Mouse (Mus musculus) forebrain, embryonic 12.5 days (tissue): ENCODE results near the gene Fadd. TPM values are rescaled to one million over a fixed set of nuclear protein-coding genes. Genes with fewer than 3 reads are reported as not detected.

Experiments used
- ATAC-seq: fragments of 200-750 bp; cut with Nextera tagmentation; 2 replicates; pipeline ENCODE4 v1.8.0; 2017; ENCODE audit warnings: moderate TSS enrichment; ENCODE audit not compliant: low FRiP score
- H3K27ac ChIP-seq: fragments of 300-500 bp; sonication (generic); 2 replicates; pipeline ENCODE4 v1.5.1; 2016; ENCODE audit warnings: mild to moderate bottlenecking
- H3K27me3 ChIP-seq: fragments of 300-500 bp; sonication (generic); 2 replicates; pipeline ENCODE4 v1.6.1; 2016; ENCODE audit warnings: mild to moderate bottlenecking
- H3K36me3 ChIP-seq: fragments of 300-500 bp; sonication (generic); replicated peaks from 2 replicates; pipeline ENCODE4 v1.6.1; 2016; ENCODE audit warnings: mild to moderate bottlenecking
- H3K4me1 ChIP-seq: fragments of 300-500 bp; sonication (generic); 2 replicates; pipeline ENCODE4 v1.6.1; 2016
- H3K4me2 ChIP-seq: fragments of 300-500 bp; sonication (generic); 2 replicates; pipeline ENCODE4 v1.6.1; 2016; ENCODE audit warnings: mild to moderate bottlenecking, moderate library complexity
- H3K4me3 ChIP-seq: fragments of 300-500 bp; sonication (generic); replicated peaks from 2 replicates; pipeline ENCODE4 v1.5.1; 2016; ENCODE audit warnings: mild to moderate bottlenecking
- H3K9ac ChIP-seq: fragments of 300-500 bp; sonication (generic); 2 replicates; pipeline ENCODE4 v1.6.1; 2016; ENCODE audit warnings: mild to moderate bottlenecking
- H3K9me3 ChIP-seq: fragments of 300-500 bp; sonication (generic); 2 replicates; pipeline ENCODE4 v1.6.1; 2016
- WGBS: fragments of 180-500 bp; shearing (Covaris S2); methylation state at CpG from one replicate; pipeline ENCODE4 v1.1.7; 2016; 5-methylcytosine and 5-hydroxymethylcytosine counted together
- polyA plus RNA-seq: library from polyadenylated mRNA; unstranded; fragments of >200 nt; fragmentation: Nextera tagmentation; extraction: Ambion mirVana; gene quantifications from 2 replicates; pipeline ENCODE4 v1.2.1, GENCODE M21; 2016

The Fadd gene
- polyA plus RNA-seq, 1 experiment from 2014 or later, result 8.7 TPM

DNA sequence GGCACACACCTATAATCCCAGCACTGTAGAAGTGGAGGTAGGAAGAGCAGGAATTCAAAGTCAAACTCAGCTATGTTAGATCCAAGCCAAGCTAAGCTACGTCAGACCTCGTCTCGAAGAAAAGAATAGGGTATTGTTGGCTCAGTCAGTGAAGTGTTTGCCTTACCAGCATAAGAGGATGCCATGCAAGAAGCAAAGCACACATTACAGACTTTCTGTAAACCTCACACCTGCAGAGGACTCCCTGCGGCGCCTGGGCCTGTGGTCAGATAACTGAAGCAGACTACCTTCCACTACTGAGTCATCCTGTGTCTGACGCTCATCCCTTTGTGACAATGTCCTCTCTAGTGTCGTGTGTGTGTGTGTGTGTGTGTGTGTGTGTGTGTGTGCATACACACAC, 27.3 kb upstream of the Fadd start:
- no peak overlapping the region for H3K4me3 ChIP-seq
- ATAC-seq, result no peak
- H3K27me3 ChIP-seq, result 0 out of 2 replicates have a peak, but pooled peaks cover 4% of the 10 kb centered on the region
- no peak overlapping the region for H3K9ac ChIP-seq
- 87% methylated on average over 7 of the region's 7 CpGs for WGBS
- H3K27ac ChIP-seq, result no peak overlapping the region
- H3K36me3 ChIP-seq, result peaks cover 12% of the 10 kb centered on the region
- H3K4me1 ChIP-seq, result no peaks in the 10 kb centered on the region
- no peaks in the 10 kb centered on the region for H3K9me3 ChIP-seq
- no peak overlapping the region for H3K4me2 ChIP-seq

DNA sequence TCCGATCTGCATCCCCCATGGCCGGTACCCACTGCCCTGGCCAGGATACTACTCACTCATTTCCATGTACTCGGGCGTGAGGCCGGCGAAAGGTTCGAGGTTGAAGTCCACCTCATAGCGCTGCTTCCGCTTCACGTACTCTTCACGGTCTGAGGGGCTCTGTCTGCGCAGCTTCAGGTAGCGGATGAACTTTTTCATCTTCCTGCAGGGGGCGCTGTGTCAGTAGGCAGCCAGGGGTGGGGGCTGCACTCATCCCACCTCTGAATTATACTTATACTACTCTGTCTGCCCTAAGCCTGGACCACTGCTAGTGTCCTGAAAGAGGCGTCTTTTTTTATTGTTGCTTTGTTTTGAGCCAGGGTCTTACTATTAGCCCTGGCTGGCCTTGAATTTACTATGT, 25.6 kb upstream of the Fadd start:
- WGBS, result 91% methylated on average over 15 of the region's 15 CpGs
- H3K27me3 ChIP-seq, result 0 out of 2 replicates have a peak, but pooled peaks cover 4% of the 10 kb centered on the region
- no peak for ATAC-seq
- H3K27ac ChIP-seq, result no peak overlapping the region
- no peak overlapping the region for H3K4me2 ChIP-seq
- H3K4me3 ChIP-seq, result no peak overlapping the region
- no peaks in the 10 kb centered on the region for H3K4me1 ChIP-seq
- peaks cover 13% of the 10 kb centered on the region for H3K36me3 ChIP-seq
- no peak overlapping the region for H3K9ac ChIP-seq
- no peaks in the 10 kb centered on the region for H3K9me3 ChIP-seq

DNA sequence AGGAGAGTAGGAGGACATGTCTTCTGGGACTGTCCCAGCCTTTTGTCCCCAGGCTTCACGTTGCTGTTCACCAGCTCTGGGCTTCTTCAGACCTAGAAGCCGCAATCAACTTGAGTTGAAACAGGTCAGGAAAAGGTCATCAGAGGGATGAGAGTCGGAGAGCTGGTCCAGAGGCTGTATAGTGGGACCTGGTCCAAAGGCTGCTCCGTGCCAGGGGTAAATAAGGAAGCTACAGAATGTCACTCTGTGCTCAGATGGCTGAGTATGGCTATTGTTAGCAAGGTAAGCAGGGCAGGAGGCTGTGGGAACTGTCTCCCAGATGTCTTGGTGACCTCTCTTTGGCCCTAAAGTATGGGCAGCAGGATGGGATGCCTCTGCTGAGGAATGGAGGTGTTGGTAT, 22.5 kb upstream of the Fadd start:
- 85% methylated on average over 4 of the region's 4 CpGs for WGBS
- peaks cover 25% of the 10 kb centered on the region for H3K36me3 ChIP-seq
- H3K27ac ChIP-seq, result no peak overlapping the region
- H3K4me1 ChIP-seq, result peaks cover 8% of the 10 kb centered on the region
- no peak overlapping the region for H3K4me3 ChIP-seq
- no peak overlapping the region for H3K4me2 ChIP-seq
- H3K27me3 ChIP-seq, result 0 out of 2 replicates have a peak, but pooled peaks cover 4% of the 10 kb centered on the region
- no peak overlapping the region for H3K9ac ChIP-seq
- ATAC-seq, result no peak
- H3K9me3 ChIP-seq, result no peaks in the 10 kb centered on the region

DNA sequence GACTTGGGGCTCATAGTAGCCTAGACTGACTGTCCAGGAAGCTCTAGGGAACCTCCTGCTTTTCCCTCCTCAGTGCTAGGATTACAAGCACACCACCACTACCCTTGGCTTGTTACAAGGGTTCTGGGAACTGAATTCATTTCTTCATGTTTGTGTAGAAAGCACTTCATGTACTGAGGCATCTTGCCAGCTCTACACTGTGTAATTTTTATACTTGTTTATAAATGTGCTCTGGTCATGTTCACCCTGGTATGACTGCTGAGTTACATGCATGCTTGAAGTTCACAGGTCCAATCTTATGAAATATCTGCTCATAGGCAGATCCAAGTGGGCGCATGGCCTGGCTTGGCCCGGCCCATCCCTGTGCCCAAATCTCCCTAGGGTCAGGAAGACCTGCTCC, 22.0 kb upstream of the Fadd start:
- Histone ChIP-seq H3K27ac (no peak overlapping the region), H3K9ac (no peak overlapping the region), H3K4me1 (peaks cover 8% of the 10 kb centered on the region), H3K27me3 (0 out of 2 replicates have a peak, but pooled peaks cover 4% of the 10 kb centered on the region), H3K4me2 (no peak overlapping the region), H3K4me3 (no peak overlapping the region), H3K9me3 (no peaks in the 10 kb centered on the region), H3K36me3 (peaks cover 25% of the 10 kb centered on the region)
- ATAC-seq, result no peak
- 98% methylated on average over 2 of the region's 2 CpGs for WGBS

DNA sequence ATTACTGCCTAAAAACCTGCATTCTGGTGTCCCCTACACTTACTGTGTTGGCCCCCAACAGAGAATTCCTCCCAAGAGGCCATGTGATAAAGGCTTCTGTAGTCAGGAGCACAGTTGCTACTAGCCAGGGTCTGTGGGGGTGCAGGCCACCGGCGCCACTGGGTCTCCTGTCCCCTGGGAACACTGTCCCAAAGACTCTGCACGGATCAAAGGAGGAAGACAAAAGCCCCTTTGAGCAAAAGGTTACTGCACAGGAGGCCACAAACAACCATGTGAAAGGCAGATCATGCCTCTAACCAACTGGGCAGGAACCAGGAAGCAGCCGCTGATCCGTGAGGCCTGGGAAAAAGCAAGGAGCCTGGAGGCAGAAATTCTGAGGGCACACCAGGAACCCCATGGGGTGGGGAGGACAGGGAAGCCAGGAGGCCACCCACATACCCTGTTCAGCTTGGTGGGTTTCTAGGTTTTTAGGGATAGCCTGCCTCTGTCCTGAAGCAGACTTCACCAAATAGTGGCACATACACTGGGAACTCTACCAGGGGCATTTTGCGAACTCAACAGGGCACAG, 18.2 kb upstream of the Fadd start:
- ATAC-seq, result no peak
- Histone ChIP-seq H3K27me3 (peaks cover 7% of the 10 kb centered on the region; the same call in 1 of the 2 replicates), H3K9me3 (no peaks in the 10 kb centered on the region), H3K36me3 (peaks cover 24% of the 10 kb centered on the region), H3K9ac (no peak overlapping the region), H3K4me1 (peaks cover 8% of the 10 kb centered on the region), H3K4me2 (no peak overlapping the region), H3K4me3 (no peak overlapping the region), H3K27ac (no peak overlapping the region)
- 21% methylated on average over 6 of the region's 6 CpGs for WGBS

DNA sequence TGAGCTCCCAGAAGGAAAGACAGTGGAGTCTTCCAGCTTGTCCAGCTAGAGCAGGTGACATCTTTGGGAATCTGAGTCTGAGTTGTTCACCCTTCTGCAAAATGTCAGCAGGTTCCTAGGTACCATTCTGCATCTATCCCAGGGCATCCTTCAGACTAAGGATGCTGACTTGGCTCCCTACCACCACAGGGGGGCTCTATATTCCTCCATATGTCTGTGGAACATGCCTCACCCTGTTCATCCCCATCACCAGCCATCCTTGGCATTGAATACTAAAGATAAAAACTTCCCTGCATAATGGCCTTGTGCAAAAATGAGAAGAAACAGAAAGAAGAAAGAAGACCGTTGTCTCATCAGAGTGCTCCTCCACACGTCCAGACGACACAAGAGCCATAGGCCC, 7.2 kb upstream of the Fadd start:
- no peak overlapping the region for H3K4me3 ChIP-seq
- H3K4me2 ChIP-seq, result no peak overlapping the region
- H3K27ac ChIP-seq, result no peak overlapping the region
- H3K27me3 ChIP-seq, result peaks cover 18% of the 10 kb centered on the region; the same call in 1 of the 2 replicates
- ATAC-seq, result no peak
- peaks cover 18% of the 10 kb centered on the region for H3K36me3 ChIP-seq
- H3K4me1 ChIP-seq, result no peaks in the 10 kb centered on the region
- WGBS, result 69% methylated on average over 3 of the region's 3 CpGs
- H3K9ac ChIP-seq, result no peak overlapping the region
- no peaks in the 10 kb centered on the region for H3K9me3 ChIP-seq

DNA sequence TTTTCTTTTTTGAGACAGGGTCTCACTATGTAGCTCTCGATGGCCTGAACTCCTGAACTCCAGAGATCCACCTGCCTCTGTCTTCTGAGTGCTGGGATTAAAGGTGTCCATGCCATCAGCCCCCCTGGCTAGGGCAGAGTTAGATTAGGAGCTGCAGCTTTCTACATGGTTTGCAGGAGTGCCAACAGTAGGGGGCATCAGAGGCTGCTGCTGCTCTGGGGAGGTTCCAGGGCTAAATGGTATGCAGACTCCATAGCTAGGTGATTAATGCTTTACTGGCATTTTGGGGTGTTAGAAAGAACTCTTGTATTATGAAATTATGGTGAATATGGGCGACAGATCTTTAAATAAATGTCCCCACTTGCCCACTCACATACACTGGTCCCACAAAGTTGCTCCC, 5.0 kb upstream of the Fadd start:
- Histone ChIP-seq H3K36me3 (peaks cover 14% of the 10 kb centered on the region), H3K4me2 (no peak overlapping the region), H3K27me3 (peaks cover 18% of the 10 kb centered on the region; the same call in 1 of the 2 replicates), H3K4me1 (peaks cover 12% of the 10 kb centered on the region), H3K4me3 (no peak overlapping the region), H3K9me3 (no peaks in the 10 kb centered on the region), H3K27ac (0 out of 2 replicates have a peak overlapping the region, but pooled peaks have one; percentile 19), H3K9ac (no peak overlapping the region)
- WGBS, result 55% methylated on average over 2 of the region's 2 CpGs
- ATAC-seq, result no peak

DNA sequence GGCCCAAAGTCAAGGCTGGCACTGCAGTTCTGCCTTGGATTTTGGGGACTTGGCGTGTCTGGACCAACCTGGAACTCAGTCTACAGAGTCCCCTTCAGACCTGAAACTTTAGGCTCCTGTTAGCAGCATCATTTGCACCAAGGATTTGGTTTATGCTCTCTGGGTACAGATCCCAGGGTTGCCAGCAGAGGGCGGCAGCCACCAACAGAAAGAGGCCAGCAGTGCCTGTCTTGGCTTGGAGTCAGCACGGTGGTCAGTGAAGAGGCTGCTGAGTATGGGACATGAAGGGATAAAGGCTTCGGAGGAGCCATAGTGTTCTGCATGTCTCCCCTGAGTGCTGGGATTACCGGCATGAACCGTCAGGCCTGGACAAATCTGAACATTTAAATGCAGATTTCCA, 3.4 kb upstream of the Fadd start:
- H3K27me3 ChIP-seq, result peaks cover 18% of the 10 kb centered on the region; the same call in 1 of the 2 replicates
- H3K9ac ChIP-seq, result no peak overlapping the region
- H3K36me3 ChIP-seq, result peaks cover 4% of the 10 kb centered on the region; the same call in 1 of the 2 replicates
- H3K4me3 ChIP-seq, result no peak overlapping the region
- H3K4me2 ChIP-seq, result no peak overlapping the region
- H3K4me1 ChIP-seq, result peaks cover 21% of the 10 kb centered on the region
- ATAC-seq, result no peak
- 6% methylated on average over 6 of the region's 6 CpGs for WGBS
- H3K9me3 ChIP-seq, result no peaks in the 10 kb centered on the region
- no peak overlapping the region for H3K27ac ChIP-seq

DNA sequence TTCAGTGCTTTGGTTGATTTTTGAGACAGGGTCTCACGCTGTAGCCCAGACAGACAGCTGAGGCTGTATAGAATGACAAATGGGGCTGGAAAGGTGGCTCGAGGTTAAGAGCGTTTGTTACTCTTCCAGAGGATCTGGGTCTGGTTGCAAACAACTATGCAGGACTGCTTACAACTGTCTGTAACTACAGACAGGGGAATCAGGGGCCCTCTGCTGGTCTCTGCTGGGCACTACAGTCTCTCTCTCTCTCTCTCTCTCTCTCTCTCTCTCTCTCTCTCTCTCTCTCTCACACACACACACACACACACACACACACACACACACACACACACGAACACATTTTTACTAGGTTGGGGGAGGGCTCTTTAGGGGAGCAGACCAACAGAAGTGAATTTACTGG, 1.4 kb upstream of the Fadd start:
- H3K27ac ChIP-seq, result no peak overlapping the region
- no peaks in the 10 kb centered on the region for H3K9me3 ChIP-seq
- no peak for ATAC-seq
- 4% methylated on average over 4 of the region's 4 CpGs for WGBS
- H3K9ac ChIP-seq, result no peak overlapping the region
- H3K36me3 ChIP-seq, result peaks cover 17% of the 10 kb centered on the region
- no peak overlapping the region for H3K4me3 ChIP-seq
- H3K4me2 ChIP-seq, result no peak overlapping the region
- peaks cover 18% of the 10 kb centered on the region; the same call in 1 of the 2 replicates for H3K27me3 ChIP-seq
- H3K4me1 ChIP-seq, result peaks cover 23% of the 10 kb centered on the region

DNA sequence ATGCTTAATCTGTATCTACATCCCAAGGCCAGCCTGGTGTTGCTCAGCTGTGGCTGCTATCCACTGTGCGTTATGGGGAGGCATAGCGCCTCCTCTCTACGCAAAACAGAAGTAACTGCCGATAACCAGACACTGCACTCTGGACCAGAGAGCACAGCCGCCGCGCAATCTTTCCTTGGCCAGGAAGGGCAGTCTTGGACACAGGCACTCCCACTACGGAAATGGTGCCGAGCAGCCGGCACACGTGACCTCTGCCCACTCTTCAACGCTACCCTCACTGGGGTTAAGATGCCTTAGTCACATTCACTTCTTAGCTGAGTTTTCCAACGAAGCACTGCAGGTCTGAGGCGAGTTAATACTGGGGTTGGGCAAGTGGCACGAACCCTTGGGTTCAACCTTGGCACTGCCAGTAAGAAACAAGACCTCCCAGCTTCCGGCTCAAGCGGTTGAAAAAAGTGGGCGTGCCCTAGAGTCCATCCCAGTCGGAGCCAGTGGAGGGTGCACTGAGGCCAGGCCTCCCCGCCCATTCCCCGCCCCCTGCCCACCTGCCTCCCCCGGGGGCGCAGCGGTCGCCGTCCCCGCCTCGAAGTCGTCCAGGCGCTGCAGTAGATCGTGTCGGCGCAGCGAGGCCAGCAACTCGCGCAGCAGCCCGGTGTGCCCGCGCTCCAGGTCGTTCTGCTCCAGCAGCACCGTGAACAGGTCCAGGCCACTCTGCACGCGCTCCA, 542 bp downstream of the Fadd start:
- peak overlapping the region; percentile 80 for H3K9ac ChIP-seq
- H3K4me3 ChIP-seq, result peak overlapping the region; percentile 80
- peaks cover 23% of the 10 kb centered on the region for H3K4me1 ChIP-seq
- WGBS, result 1% methylated on average over 43 of the region's 43 CpGs
- H3K36me3 ChIP-seq, result peaks cover 24% of the 10 kb centered on the region
- no peaks in the 10 kb centered on the region for H3K9me3 ChIP-seq
- H3K27ac ChIP-seq, result peak overlapping the region; percentile 91
- ATAC-seq, result peak; percentile 88
- peaks cover 12% of the 10 kb centered on the region; the same call in 1 of the 2 replicates for H3K27me3 ChIP-seq
- peak overlapping the region; percentile 86 for H3K4me2 ChIP-seq

DNA sequence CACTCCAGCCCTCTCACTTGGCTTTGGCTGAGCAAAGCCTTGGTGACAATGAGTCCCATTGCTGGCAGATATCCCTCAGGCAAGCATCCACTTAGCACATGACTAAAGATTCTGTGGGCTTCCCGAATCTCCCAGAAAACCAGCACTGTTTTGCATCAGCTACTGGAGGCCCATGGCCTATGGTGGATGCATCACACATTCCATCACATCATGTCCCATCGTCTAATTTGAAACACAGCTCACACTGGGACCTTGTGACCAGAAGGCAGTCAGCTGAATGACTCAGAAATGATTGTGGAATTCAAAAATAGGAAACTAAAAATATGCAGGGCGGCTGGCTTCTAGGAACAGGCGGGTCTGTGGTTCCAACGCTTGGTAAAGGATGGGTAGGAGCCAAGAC, 4.4 kb downstream of the Fadd start:
- H3K4me2 ChIP-seq, result no peak overlapping the region
- H3K4me3 ChIP-seq, result no peak overlapping the region
- 87% methylated on average over 5 of the region's 5 CpGs for WGBS
- no peaks in the 10 kb centered on the region for H3K9me3 ChIP-seq
- H3K36me3 ChIP-seq, result peaks cover 24% of the 10 kb centered on the region
- H3K27me3 ChIP-seq, result no peaks in the 10 kb centered on the region
- no peak overlapping the region for H3K27ac ChIP-seq
- H3K4me1 ChIP-seq, result peaks cover 16% of the 10 kb centered on the region
- H3K9ac ChIP-seq, result no peak overlapping the region
- ATAC-seq, result no peak

DNA sequence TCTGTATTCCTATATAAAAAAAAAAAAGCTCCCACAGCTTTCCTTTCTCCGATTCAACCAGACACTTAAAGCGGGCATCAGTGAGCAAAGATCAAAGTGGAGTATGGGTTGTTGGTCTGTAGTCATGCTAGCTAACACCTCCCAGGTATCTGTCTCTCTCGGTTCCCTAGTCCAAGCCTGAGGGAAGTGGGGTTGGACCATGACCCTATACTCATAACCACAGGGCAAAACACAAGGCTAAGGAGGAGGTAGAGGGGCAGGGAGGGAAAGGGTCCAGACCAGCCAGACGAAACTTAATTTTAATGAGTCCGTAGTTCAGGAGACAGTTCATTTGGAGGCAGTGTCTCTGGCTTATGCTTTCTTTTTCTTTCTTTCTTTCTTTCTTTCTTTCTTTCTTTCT, 10.0 kb downstream of the Fadd start:
- Histone ChIP-seq H3K9me3 (no peaks in the 10 kb centered on the region), H3K36me3 (no peaks in the 10 kb centered on the region), H3K27me3 (peaks cover 2% of the 10 kb centered on the region; the same call in 1 of the 2 replicates), H3K27ac (no peak overlapping the region), H3K4me1 (no peaks in the 10 kb centered on the region), H3K4me3 (no peak overlapping the region), H3K9ac (no peak overlapping the region), H3K4me2 (no peak overlapping the region)
- no peak for ATAC-seq
- WGBS, result 84% methylated on average over 5 of the region's 5 CpGs

DNA sequence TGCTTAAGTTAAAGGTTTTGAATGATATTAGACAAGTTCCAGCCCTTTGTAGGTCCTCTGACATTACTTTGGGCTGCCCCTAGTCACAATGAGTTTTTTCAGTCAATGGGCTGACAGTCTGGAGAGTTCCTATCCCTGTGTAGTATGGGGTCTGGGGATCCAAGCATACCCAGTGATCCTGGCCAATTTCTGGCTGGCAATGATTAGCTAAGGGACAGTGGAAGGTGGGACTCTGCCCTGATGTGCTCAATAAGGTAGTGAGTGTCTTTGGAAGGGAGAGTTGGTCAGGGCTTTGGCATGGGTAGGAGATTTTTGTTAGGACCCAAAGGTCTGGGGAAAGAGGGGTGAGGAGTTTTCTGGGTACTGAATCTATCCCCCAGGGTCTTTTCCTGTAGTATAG, 10.7 kb downstream of the Fadd start:
- no peaks in the 10 kb centered on the region for H3K36me3 ChIP-seq
- peaks cover 7% of the 10 kb centered on the region; the same call in 1 of the 2 replicates for H3K27me3 ChIP-seq
- H3K27ac ChIP-seq, result no peak overlapping the region
- H3K4me3 ChIP-seq, result no peak overlapping the region
- no peak overlapping the region for H3K9ac ChIP-seq
- ATAC-seq, result no peak
- H3K9me3 ChIP-seq, result no peaks in the 10 kb centered on the region
- no peaks in the 10 kb centered on the region for H3K4me1 ChIP-seq
- no peak overlapping the region for H3K4me2 ChIP-seq
